ENCODE assay signal across 20 mouse cellular contexts in genomic region chr4:154882014-154882659, GRCm38 (mm10). TPM values are rescaled to one million over a fixed set of nuclear protein-coding genes. Genes with fewer than 3 reads are reported as not detected.
DNase-seq lines count a peak whose midpoint lies in the region; ATAC-seq and TF ChIP-seq lines count a peak whose summit lies in the region.
"Had no signal": no experiment of that assay in that cellular context is flagged by ENCODE, and none has a peak within 500 bp of the region (broad histone marks: within the 10 kb centered on the region; RNA-seq: fewer than 3 reads in every experiment).

No protein-coding gene starts in this region.

- no peaks in the 10 kb centered on the region for H3K79me2 ChIP-seq in CH12.LX (replicated peaks; ENCODE audit: control insufficient read depth, extremely low read depth, insufficient read depth, poor library complexity, severe bottlenecking)

- DNase-seq in CH12.LX (ENCODE audit: extremely low read depth) = peak; percentile 27
- peak; percentile 72 for DNase-seq in c-Kit-positive CD71-positive TER-119-positive erythroid progenitor cells, embryonic 14.5 days (ENCODE audit: low spot score)
- DNase-seq in liver, embryonic 14.5 days (ENCODE audit: low read depth in 3 of 3, low spot score in 3 of 3) = peak in 2 of 3 experiments; percentile 45 to 77
- DNase-seq in ovary, postnatal 10 days (ENCODE audit: low spot score) = no peak
- DNase-seq in yolk sac, embryonic 10.5 days (ENCODE audit: low spot score) = no peak
- no peak for DNase-seq in adrenal gland, adult 2 months
- DNase-seq: adrenal gland, postnatal 10 days; gastrocnemius, postnatal 10 days; kidney, adult 2 months; layer of hippocampus, postnatal 36 days had no signal

- dilution Hi-C loops in CH12.LX (cut with MboI; ENCODE audit: extremely low pct_ligation_motif_present, extremely low pct_unique_long_range_greater_than_20kb, low sequenced_read_pairs) = loop anchor here (25.0 kb wide), 1 partner anchor 155 kb away; no protein-coding TSS in a partner anchor

- TF ChIP-seq EP300 in CH12.LX (IDR thresholded peaks at IDR 0.05; ENCODE audit: low read length) = no peak
- TF ChIP-seq EP300 in liver, embryonic 14.5 days (IDR thresholded peaks at IDR 0.05; ENCODE audit: low read depth) = no peak

- no peak for TF ChIP-seq RAD21 in CH12.LX (IDR thresholded peaks at IDR 0.05; ENCODE audit: low read depth, low read length)

- H3K9me3 ChIP-seq in intestine, embryonic 16.5 days (ENCODE audit: control insufficient read depth, low read length) = no peaks in the 10 kb centered on the region
- H3K9me3 ChIP-seq in intestine, embryonic 15.5 days = no peaks in the 10 kb centered on the region
- H3K9me3 ChIP-seq in CH12.LX (replicated peaks; ENCODE audit: low read length) = no peaks in the 10 kb centered on the region
- no peaks in the 10 kb centered on the region for H3K9me3 ChIP-seq in liver, embryonic 14.5 days (ENCODE audit: control insufficient read depth, low read length)
- H3K9me3 ChIP-seq: embryonic facial prominence, embryonic 15.5 days; forebrain, embryonic 15.5 days; heart, embryonic 15.5 days; hindbrain, embryonic 13.5 days; midbrain, embryonic 10.5 days had no signal

- H3K27ac ChIP-seq in intestine, embryonic 16.5 days (ENCODE audit: low read length) = no peak overlapping the region
- no peak overlapping the region for H3K27ac ChIP-seq in intestine, embryonic 15.5 days
- H3K27ac ChIP-seq in CH12.LX (ENCODE audit: insufficient read depth, low read depth) = no peak overlapping the region
- H3K27ac ChIP-seq in liver, embryonic 14.5 days = peak overlapping the region; percentile 97
- H3K27ac ChIP-seq: embryonic facial prominence, embryonic 15.5 days; forebrain, embryonic 15.5 days; hindbrain, embryonic 13.5 days; midbrain, embryonic 10.5 days had no signal

- 0 out of 2 replicates have a peak overlapping the region, but pooled peaks have one; percentile 0 for H3K9ac ChIP-seq in intestine, embryonic 16.5 days (ENCODE audit: low read depth, low read length)
- H3K9ac ChIP-seq in intestine, embryonic 15.5 days = no peak overlapping the region
- H3K9ac ChIP-seq in CH12.LX (ENCODE audit: insufficient read depth, low read depth) = no peak overlapping the region
- peak overlapping the region; percentile 87 for H3K9ac ChIP-seq in liver, embryonic 14.5 days (replicated peaks)
- H3K9ac ChIP-seq: embryonic facial prominence, embryonic 15.5 days; forebrain, embryonic 15.5 days; heart, embryonic 15.5 days; hindbrain, embryonic 13.5 days had no signal

- no peaks in the 10 kb centered on the region; the same call in none of the 2 replicates for H3K4me1 ChIP-seq in intestine, embryonic 16.5 days (ENCODE audit: control insufficient read depth, insufficient read depth, low read length)
- H3K4me1 ChIP-seq in intestine, embryonic 15.5 days (replicated peaks) = 0 out of 2 replicates have a peak, but pooled peaks cover 6% of the 10 kb centered on the region
- H3K4me1 ChIP-seq in CH12.LX (ENCODE audit: control insufficient read depth in 1 of 2, insufficient read depth in 2 of 2) = peaks cover 7 to 33% of the 10 kb centered on the region in 2 experiments
- H3K4me1 ChIP-seq in liver, embryonic 14.5 days (replicated peaks; ENCODE audit: control insufficient read depth in 2 of 2, insufficient read depth in 2 of 2, low read length in 1 of 2) = peaks cover 39 to 44% of the 10 kb centered on the region in 2 experiments

- no peak overlapping the region for H3K4me3 ChIP-seq in intestine, embryonic 16.5 days (ENCODE audit: low read length)
- no peak overlapping the region for H3K4me3 ChIP-seq in intestine, embryonic 15.5 days (replicated peaks)
- H3K4me3 ChIP-seq in CH12.LX (replicated peaks in 1 of 3; ENCODE audit: low read depth in 2 of 3, low read length in 2 of 3, poor library complexity in 1 of 3) = no peak overlapping the region
- peak overlapping the region; percentile 40 to 44; a peak in 3 of 4 replicates for H3K4me3 ChIP-seq in liver, embryonic 14.5 days (ENCODE audit: insufficient read depth in 1 of 2, low read depth in 2 of 2, low read length in 2 of 2)
- H3K4me3 ChIP-seq: embryonic facial prominence, embryonic 15.5 days; forebrain, embryonic 15.5 days; heart, embryonic 15.5 days; hindbrain, embryonic 13.5 days; midbrain, embryonic 10.5 days; myocyte had no signal

- in situ Hi-C loops in CH12.LX (cut with MboI; ENCODE audit: low pct_ligation_motif_present, low pct_unique_long_range_greater_than_20kb, low sequenced_read_pairs) = loop anchor here (5.0 to 10.0 kb wide), 2 partner anchors 60 to 363 kb away; partner anchors contain the start of gene Faap20

- H3K4me2 ChIP-seq in intestine, embryonic 16.5 days (ENCODE audit: low read depth, low read length) = no peak overlapping the region
- H3K4me2 ChIP-seq in intestine, embryonic 15.5 days (replicated peaks) = no peak overlapping the region
- H3K4me2 ChIP-seq in CH12.LX (ENCODE audit: insufficient read depth, low read depth, poor library complexity, severe bottlenecking) = peak overlapping the region; percentile 23; the same call in 1 of the 2 replicates
- H3K4me2 ChIP-seq in liver, embryonic 14.5 days (ENCODE audit: low read depth) = peak overlapping the region; percentile 72
- H3K4me2 ChIP-seq: embryonic facial prominence, embryonic 15.5 days; forebrain, embryonic 15.5 days; heart, embryonic 15.5 days; hindbrain, embryonic 13.5 days had no signal

- no peak for TF ChIP-seq POLR2A in CH12.LX (IDR thresholded peaks at IDR 0.05; ENCODE audit: low read depth, low read length)

- WGBS in intestine, embryonic 16.5 days = 23% methylated on average over 14 of the region's 14 CpGs
- 23% methylated on average over 14 of the region's 14 CpGs for WGBS in intestine, embryonic 15.5 days
- WGBS in liver, embryonic 14.5 days (ENCODE audit: insufficient replicate concordance) = 16% methylated on average over 13 of the region's 14 CpGs

- TF ChIP-seq CTCF in CH12.LX (conservative IDR thresholded peaks at IDR 0.05 in 1 of 2, IDR thresholded peaks at IDR 0.05 in 1 of 2; ENCODE audit: low read depth in 2 of 2, low read length in 2 of 2) = no peak
- TF ChIP-seq CTCF in liver, embryonic 14.5 days (IDR thresholded peaks at IDR 0.05; ENCODE audit: low read depth) = no peak

- no peaks in the 10 kb centered on the region for H3K36me3 ChIP-seq in intestine, embryonic 16.5 days (ENCODE audit: control insufficient read depth, insufficient read depth, low read length)
- no peaks in the 10 kb centered on the region for H3K36me3 ChIP-seq in intestine, embryonic 15.5 days
- no peaks in the 10 kb centered on the region for H3K36me3 ChIP-seq in CH12.LX (replicated peaks in 1 of 2; ENCODE audit: control insufficient read depth in 1 of 2, insufficient read depth in 1 of 2, low read length in 1 of 2)
- H3K36me3 ChIP-seq in liver, embryonic 14.5 days (replicated peaks; ENCODE audit: control insufficient read depth, insufficient read depth, low read depth) = no peaks in the 10 kb centered on the region
- H3K36me3 ChIP-seq: embryonic facial prominence, embryonic 15.5 days; forebrain, embryonic 15.5 days; heart, embryonic 15.5 days; hindbrain, embryonic 13.5 days; midbrain, embryonic 10.5 days had no signal

- 0 out of 2 replicates have a peak, but pooled peaks cover 2% of the 10 kb centered on the region for H3K27me3 ChIP-seq in intestine, embryonic 16.5 days (replicated peaks; ENCODE audit: control insufficient read depth, insufficient read depth, low read length)
- no peaks in the 10 kb centered on the region for H3K27me3 ChIP-seq in intestine, embryonic 15.5 days (replicated peaks)
- peaks cover 8% of the 10 kb centered on the region for H3K27me3 ChIP-seq in CH12.LX (replicated peaks)
- H3K27me3 ChIP-seq in liver, embryonic 14.5 days (ENCODE audit: control insufficient read depth, insufficient read depth, low read length) = peaks cover 6% of the 10 kb centered on the region
- H3K27me3 ChIP-seq: forebrain, embryonic 15.5 days had no signal

- no peak for ATAC-seq in intestine, embryonic 16.5 days
- no peak for ATAC-seq in intestine, embryonic 15.5 days
- ATAC-seq in liver, embryonic 14.5 days (ENCODE audit: insufficient read depth) = peak; percentile 50
- ATAC-seq: forebrain, embryonic 15.5 days had no signal

RNA-seq across cellular contexts. Expression of gene Mmel1, which starts 12.8 kb away (rescaled TPM):
- polyA plus RNA-seq in intestine, embryonic 16.5 days (2015; fragmentation: Nextera tagmentation; extraction: Ambion mirVana) = 0.10 and 0.39 TPM in 2 replicates
- polyA plus RNA-seq in intestine, embryonic 15.5 days (2015; fragmentation: Nextera tagmentation; extraction: Ambion mirVana) = 0.20 and 0.34 TPM in 2 replicates
- total RNA-seq in CH12.LX (2012; rRNA removed) (2.0 and 3.9 TPM in 2 replicates), CH12.LX (2014; rRNA removed) (2.0 and 2.2 TPM in 2 replicates)
- polyA plus RNA-seq in CH12.LX (2012; ENCODE audit: insufficient read length, low read depth) = 0.70 and 0.71 TPM in 2 replicates
- 2.1 and 2.4 TPM in 2 replicates for polyA plus RNA-seq in liver, embryonic 14.5 days (2012; rRNA removed)
- 2.7 and 2.9 TPM in 2 replicates for polyA plus RNA-seq in liver, embryonic 14.5 days (2014; fragmentation: Nextera tagmentation; extraction: Ambion mirVana)
- total RNA-seq in adrenal gland, adult 2 months (2021) = 1 to 10 TPM in 1 of 2 experiments, under 1 TPM in 1; 0.66 to 4.9 TPM
- 2.4 and 6.3 TPM in 2 replicates for polyA plus RNA-seq in adrenal gland, adult 2 months (2012; rRNA removed)
- polyA plus RNA-seq: limb, embryonic 11.5 days had no signal

RNA-seq across cellular contexts. Expression of gene Fam213b, which starts 16.8 kb away (rescaled TPM):
- 39.7 and 42.8 TPM in 2 replicates for polyA plus RNA-seq in intestine, embryonic 16.5 days (2015; fragmentation: Nextera tagmentation; extraction: Ambion mirVana)
- polyA plus RNA-seq in intestine, embryonic 15.5 days (2015; fragmentation: Nextera tagmentation; extraction: Ambion mirVana) = 32.0 and 37.2 TPM in 2 replicates
- total RNA-seq in CH12.LX (2012; rRNA removed) = 28.3 and 49.8 TPM in 2 replicates
- 6.1 and 7.5 TPM in 2 replicates for total RNA-seq in CH12.LX (2014; rRNA removed)
- 5.5 and 7.0 TPM in 2 replicates for polyA plus RNA-seq in CH12.LX (2012; ENCODE audit: insufficient read length, low read depth)
- polyA plus RNA-seq in liver, embryonic 14.5 days (2012; rRNA removed) = 4.0 and 5.8 TPM in 2 replicates
- 9.3 and 9.8 TPM in 2 replicates for polyA plus RNA-seq in liver, embryonic 14.5 days (2014; fragmentation: Nextera tagmentation; extraction: Ambion mirVana)
- 10 to 100 TPM; 41.1 to 56.2 TPM for total RNA-seq in adrenal gland, adult 2 months (2021)
- 61.1 and 87.9 TPM in 2 replicates for polyA plus RNA-seq in adrenal gland, adult 2 months (2012; rRNA removed)

RNA-seq across cellular contexts. Expression of gene Ttc34, which starts 44.9 kb away (rescaled TPM):
- polyA plus RNA-seq in intestine, embryonic 16.5 days (2015; fragmentation: Nextera tagmentation; extraction: Ambion mirVana) = 0.06 and 0.12 TPM in 2 replicates
- 0.10 TPM in 1 of 2 replicates, not detected in the other for polyA plus RNA-seq in intestine, embryonic 15.5 days (2015; fragmentation: Nextera tagmentation; extraction: Ambion mirVana)
- total RNA-seq in CH12.LX (2012; rRNA removed) = not detected in 2 replicates
- total RNA-seq in CH12.LX (2014; rRNA removed) = not detected in 2 replicates
- polyA plus RNA-seq in CH12.LX (2012; ENCODE audit: insufficient read length, low read depth) = not detected in 2 replicates
- not detected in 2 replicates for polyA plus RNA-seq in liver, embryonic 14.5 days (2012; rRNA removed)
- polyA plus RNA-seq in liver, embryonic 14.5 days (2014; fragmentation: Nextera tagmentation; extraction: Ambion mirVana) = 0.08 TPM in 1 of 2 replicates, not detected in the other
- under 1 TPM in 1 of 2 experiments, not detected in 1; 0.21 TPM for total RNA-seq in adrenal gland, adult 2 months (2021)
- polyA plus RNA-seq in adrenal gland, adult 2 months (2012; rRNA removed) = 0.29 and 0.48 TPM in 2 replicates
- total RNA-seq: gastrocnemius, postnatal 10 days had no signal
- polyA plus RNA-seq: C2C12; kidney, adult 2 months; myocyte had no signal

RNA-seq across cellular contexts. Expression of gene Tnfrsf14, which starts 46.2 kb away (rescaled TPM):
- 2.3 and 3.5 TPM in 2 replicates for polyA plus RNA-seq in intestine, embryonic 16.5 days (2015; fragmentation: Nextera tagmentation; extraction: Ambion mirVana)
- 3.0 and 3.6 TPM in 2 replicates for polyA plus RNA-seq in intestine, embryonic 15.5 days (2015; fragmentation: Nextera tagmentation; extraction: Ambion mirVana)
- total RNA-seq in CH12.LX (2012; rRNA removed) (68.3 and 109 TPM in 2 replicates), CH12.LX (2014; rRNA removed) (21.0 and 25.9 TPM in 2 replicates)
- polyA plus RNA-seq in CH12.LX (2012; ENCODE audit: insufficient read length, low read depth) = 19.8 and 20.0 TPM in 2 replicates
- 122 and 308 TPM in 2 replicates for polyA plus RNA-seq in liver, embryonic 14.5 days (2012; rRNA removed)
- 37.0 and 38.7 TPM in 2 replicates for polyA plus RNA-seq in liver, embryonic 14.5 days (2014; fragmentation: Nextera tagmentation; extraction: Ambion mirVana)
- 1 to 10 TPM; 6.1 to 8.4 TPM for total RNA-seq in adrenal gland, adult 2 months (2021)
- 14.9 and 27.2 TPM in 2 replicates for polyA plus RNA-seq in adrenal gland, adult 2 months (2012; rRNA removed)
- polyA plus RNA-seq: forebrain, embryonic 15.5 days had no signal

Comparison
In these comparisons a context has a peak if more than half of its experiments do, and no peak if none do; other contexts are left out.
1. H3K9ac ChIP-seq: peak in intestine, embryonic 16.5 days (single experiment) and liver, embryonic 14.5 days (single experiment); none in intestine, embryonic 15.5 days (single experiment) and CH12.LX (single experiment).
2. H3K4me2 ChIP-seq: peak in CH12.LX (single experiment) and liver, embryonic 14.5 days (single experiment); none in intestine, embryonic 16.5 days (single experiment) and intestine, embryonic 15.5 days (single experiment).
3. H3K4me3 ChIP-seq: peak in liver, embryonic 14.5 days (2 of 2); none in intestine, embryonic 16.5 days (single experiment), intestine, embryonic 15.5 days (single experiment) and CH12.LX (0 of 3).
4. DNase-seq: peak in CH12.LX (single experiment), c-Kit-positive CD71-positive TER-119-positive erythroid progenitor cells, embryonic 14.5 days (single experiment) and liver, embryonic 14.5 days (2 of 3); none in ovary, postnatal 10 days (single experiment), yolk sac, embryonic 10.5 days (single experiment) and adrenal gland, adult 2 months (single experiment).